Mouse (Mus musculus) hindbrain, embryonic 10.5 days (tissue): Measurements from ENCODE around the gene Map2k4. TPM values are rescaled to one million over a fixed set of nuclear protein-coding genes. Genes with fewer than 3 reads are reported as not detected.

Experiments
- DNase-seq: peaks from one replicate; pipeline ENCODE4 v3.0.0-alpha.2; 2017; ENCODE audit warnings: low spot score
- H3K27ac ChIP-seq: fragments of 300-500 bp; sonication (generic); 2 replicates; pipeline ENCODE4 v1.5.1; 2016; ENCODE audit warnings: mild to moderate bottlenecking, moderate library complexity
- H3K27me3 ChIP-seq: fragments of 300-500 bp; sonication (generic); 2 replicates; pipeline ENCODE4 v1.6.1; 2016; ENCODE audit warnings: mild to moderate bottlenecking; ENCODE audit not compliant: poor library complexity, insufficient read depth, severe bottlenecking
- H3K36me3 ChIP-seq: fragments of 300-500 bp; sonication (generic); 2 replicates; pipeline ENCODE4 v1.6.1; 2016; ENCODE audit warnings: mild to moderate bottlenecking, moderate library complexity
- H3K4me1 ChIP-seq: fragments of 300-500 bp; sonication (generic); replicated peaks from 2 replicates; pipeline ENCODE4 v1.6.1; 2016; ENCODE audit warnings: mild to moderate bottlenecking
- H3K4me3 ChIP-seq: fragments of 300-500 bp; sonication (generic); 2 replicates; pipeline ENCODE4 v1.5.1; 2016; ENCODE audit warnings: mild to moderate bottlenecking, moderate library complexity
- H3K9me3 ChIP-seq: fragments of 300-500 bp; sonication (generic); 2 replicates; pipeline ENCODE4 v1.6.1; 2016; ENCODE audit warnings: mild to moderate bottlenecking, moderate library complexity
- WGBS: fragments of 180-500 bp; shearing (Covaris S2); methylation state at CpG from one replicate; pipeline ENCODE4 v1.1.7; 2016; 5-methylcytosine and 5-hydroxymethylcytosine counted together
- polyA plus RNA-seq: library from polyadenylated mRNA; unstranded; fragments of >200 nt; fragmentation: Nextera tagmentation; extraction: Ambion mirVana; gene quantifications from 2 replicates; pipeline ENCODE4 v1.2.1, GENCODE M21; 2016

Gene Map2k4
- polyA plus RNA-seq, 1 experiment from 2014 or later: 57.5 TPM

- DNase-seq: no peak
- no peaks in the 10 kb centered on the region for H3K4me1 ChIP-seq
Observed at GRCm38 (mm10) chr11:65768445-65768844, 19.7 kb downstream of the Map2k4 start.

DNA sequence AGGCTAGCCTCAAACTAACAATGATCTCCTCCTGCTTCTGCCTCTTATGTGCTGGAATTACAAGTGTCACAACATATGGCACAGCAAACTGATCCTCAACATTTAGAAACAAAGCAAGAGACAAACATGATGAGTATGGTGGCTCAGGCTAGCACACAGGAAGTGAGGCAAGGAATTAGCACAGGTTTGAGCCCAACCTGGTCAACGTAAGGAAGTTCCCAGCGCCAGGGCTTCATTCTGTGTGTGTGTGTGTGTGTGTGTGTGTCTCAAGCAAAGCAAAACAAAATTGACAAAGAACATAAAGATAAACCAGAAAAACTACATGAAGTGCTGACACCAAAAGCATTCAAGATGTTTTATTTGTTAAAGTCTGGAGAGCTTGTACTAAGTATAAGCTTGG lies 27.2 kb downstream of the Map2k4 start:
- no peaks in the 10 kb centered on the region for H3K9me3 ChIP-seq
- H3K4me3 ChIP-seq: no peak overlapping the region
- H3K27ac ChIP-seq: no peak overlapping the region
- H3K4me1 ChIP-seq: no peaks in the 10 kb centered on the region
- H3K36me3 ChIP-seq: no peaks in the 10 kb centered on the region
- no peaks in the 10 kb centered on the region for H3K27me3 ChIP-seq
- DNase-seq: no peak
- WGBS: 95% methylated on average over 2 of the region's 2 CpGs

More at GRCm38 (mm10) chr11:65768445-65768844, 19.7 kb downstream of the Map2k4 start:
- no peak overlapping the region for H3K27ac ChIP-seq
- no peaks in the 10 kb centered on the region for H3K27me3 ChIP-seq
- H3K36me3 ChIP-seq: no peaks in the 10 kb centered on the region
- no peaks in the 10 kb centered on the region for H3K9me3 ChIP-seq
- no peak overlapping the region for H3K4me3 ChIP-seq

DNA sequence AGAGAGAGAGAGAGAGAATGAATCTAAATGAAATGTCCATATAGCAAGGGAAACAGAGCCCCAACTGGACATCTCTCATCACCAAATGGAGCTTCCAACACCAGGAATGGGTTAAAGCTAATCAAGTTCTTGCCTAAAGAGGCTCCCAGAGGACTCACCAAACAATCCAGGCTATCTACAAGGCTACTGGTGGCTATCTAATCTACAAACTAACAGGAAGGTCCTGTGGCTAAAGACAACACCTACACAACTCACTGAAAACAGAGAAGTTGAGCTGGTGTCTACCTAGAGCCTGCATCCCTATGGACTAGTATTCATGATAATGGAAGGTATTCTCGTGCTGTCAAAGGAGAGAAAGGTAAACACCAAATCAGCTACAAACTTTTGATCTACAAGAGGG lies 28.7 kb downstream of the Map2k4 start:
- Histone ChIP-seq H3K4me1 (no peaks in the 10 kb centered on the region), H3K4me3 (no peak overlapping the region), H3K27ac (no peak overlapping the region), H3K9me3 (no peaks in the 10 kb centered on the region), H3K27me3 (no peaks in the 10 kb centered on the region), H3K36me3 (peaks cover 4% of the 10 kb centered on the region)
- no peak for DNase-seq
- 86% methylated on average over 1 of the region's 1 CpGs for WGBS

- H3K4me1 ChIP-seq: no peaks in the 10 kb centered on the region
- H3K9me3 ChIP-seq: no peaks in the 10 kb centered on the region
- peaks cover 11% of the 10 kb centered on the region for H3K36me3 ChIP-seq
- DNase-seq: no peak
- H3K4me3 ChIP-seq: no peak overlapping the region
- H3K27me3 ChIP-seq: no peaks in the 10 kb centered on the region
- WGBS: 93% methylated on average over 4 of the region's 4 CpGs
- H3K27ac ChIP-seq: no peak overlapping the region
Observed at GRCm38 (mm10) chr11:65754161-65754560, 33.9 kb downstream of the Map2k4 start.

- WGBS: 94% methylated on average over 2 of the region's 2 CpGs
Observed at GRCm38 (mm10) chr11:65753593-65753992, 34.5 kb downstream of the Map2k4 start.

DNA sequence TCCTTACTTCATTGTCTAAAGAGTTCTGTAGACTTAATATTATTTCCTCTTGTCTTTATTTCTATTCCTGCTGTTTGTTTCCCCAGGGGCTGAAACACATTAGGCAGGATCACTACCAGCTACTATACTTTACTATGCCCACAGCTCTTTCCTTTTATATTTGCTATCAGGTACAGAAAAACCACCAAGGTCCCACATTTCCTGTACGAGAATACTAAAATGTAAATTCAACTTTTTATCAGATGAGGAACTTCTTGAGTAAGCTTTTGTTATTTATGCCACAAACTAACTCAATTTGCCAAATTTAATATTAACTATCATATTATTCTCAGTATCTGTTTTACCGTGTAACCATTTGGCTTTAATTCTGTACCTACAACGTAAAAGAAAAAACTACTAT lies 37.6 kb downstream of the Map2k4 start:
- DNase-seq: no peak
- peaks cover 14% of the 10 kb centered on the region for H3K36me3 ChIP-seq
- H3K4me3 ChIP-seq: no peak overlapping the region
- H3K4me1 ChIP-seq: no peaks in the 10 kb centered on the region
- WGBS: 96% methylated on average over 3 of the region's 3 CpGs
- H3K9me3 ChIP-seq: no peaks in the 10 kb centered on the region
- no peak overlapping the region for H3K27ac ChIP-seq
- H3K27me3 ChIP-seq: no peaks in the 10 kb centered on the region

More at GRCm38 (mm10) chr11:65753593-65753992, 34.5 kb downstream of the Map2k4 start:
- no peaks in the 10 kb centered on the region for H3K27me3 ChIP-seq
- H3K4me1 ChIP-seq: no peaks in the 10 kb centered on the region
- H3K27ac ChIP-seq: no peak overlapping the region
- H3K9me3 ChIP-seq: no peaks in the 10 kb centered on the region
- H3K4me3 ChIP-seq: no peak overlapping the region
- peaks cover 11% of the 10 kb centered on the region for H3K36me3 ChIP-seq
- no peak for DNase-seq

DNA sequence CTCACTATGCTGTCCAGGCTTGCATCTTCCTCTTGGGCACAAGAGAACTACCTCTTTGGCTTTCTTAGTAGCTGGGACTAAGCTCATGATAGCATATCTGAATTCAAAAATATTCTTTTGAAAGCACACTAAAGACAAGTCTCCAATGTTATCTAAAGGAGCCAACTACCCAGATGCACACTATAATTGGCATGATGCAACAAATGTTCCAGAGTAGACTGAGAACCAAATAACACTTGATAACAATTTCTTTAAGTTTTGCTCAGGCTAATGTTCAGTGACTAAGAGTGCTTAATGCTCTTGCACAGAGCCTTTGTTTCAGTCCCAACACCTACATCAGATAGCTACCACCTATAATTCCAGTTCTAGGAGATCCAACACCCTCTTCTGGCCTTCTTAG lies 40.7 kb downstream of the Map2k4 start:
- Histone ChIP-seq H3K36me3 (peaks cover 7% of the 10 kb centered on the region), H3K4me3 (no peak overlapping the region), H3K4me1 (no peaks in the 10 kb centered on the region), H3K27me3 (no peaks in the 10 kb centered on the region), H3K9me3 (no peaks in the 10 kb centered on the region), H3K27ac (no peak overlapping the region)
- DNase-seq: no peak

DNA sequence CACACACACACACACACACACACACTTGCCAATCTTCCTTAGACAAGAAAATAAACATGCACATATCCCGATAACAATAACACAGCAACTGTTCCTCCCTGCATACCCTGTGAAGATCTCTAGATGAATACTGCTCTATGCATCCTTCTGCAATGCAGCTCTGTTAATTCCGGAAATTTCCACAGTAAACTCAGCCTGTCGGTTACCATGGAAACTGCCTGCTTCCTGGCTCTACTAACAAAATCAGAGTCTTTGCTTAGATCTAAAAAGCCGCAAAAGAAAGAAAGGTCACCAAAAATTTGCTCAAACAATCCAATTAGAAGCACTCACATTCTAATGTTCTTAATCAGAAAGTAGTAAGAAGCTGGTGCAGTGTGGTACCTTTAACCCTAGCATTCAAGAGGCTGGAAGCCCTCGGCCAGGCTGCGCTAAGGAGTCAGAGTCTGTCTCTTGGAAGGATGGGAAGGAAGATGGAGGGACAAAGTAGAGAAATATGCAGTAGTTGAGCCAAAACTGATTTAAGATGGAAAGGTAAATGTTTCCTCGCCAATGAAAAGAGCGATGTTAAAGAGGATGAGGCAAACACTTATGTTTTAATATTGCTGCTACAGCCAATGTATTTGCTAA lies 42.3 kb downstream of the Map2k4 start:
- Histone ChIP-seq H3K36me3 (peaks cover 7% of the 10 kb centered on the region), H3K27me3 (no peaks in the 10 kb centered on the region), H3K9me3 (no peaks in the 10 kb centered on the region), H3K4me1 (no peaks in the 10 kb centered on the region), H3K4me3 (no peak overlapping the region), H3K27ac (no peak overlapping the region)
- no peak for DNase-seq
- WGBS: 87% methylated on average over 8 of the region's 8 CpGs

GRCm38 (mm10) chr11:65743866-65744265 lies 44.2 kb downstream of the Map2k4 start:
- H3K4me1 ChIP-seq: no peaks in the 10 kb centered on the region
- no peaks in the 10 kb centered on the region for H3K9me3 ChIP-seq
- no peaks in the 10 kb centered on the region for H3K27me3 ChIP-seq
- H3K4me3 ChIP-seq: no peak overlapping the region
- 93% methylated on average over 3 of the region's 3 CpGs for WGBS
- H3K36me3 ChIP-seq: peaks cover 7% of the 10 kb centered on the region; the same call in 1 of the 2 replicates
- no peak for DNase-seq
- no peak overlapping the region for H3K27ac ChIP-seq

GRCm38 (mm10) chr11:65740811-65741210 lies 47.3 kb downstream of the Map2k4 start:
- Histone ChIP-seq H3K4me3 (no peak overlapping the region), H3K27me3 (no peaks in the 10 kb centered on the region), H3K9me3 (no peaks in the 10 kb centered on the region), H3K4me1 (no peaks in the 10 kb centered on the region), H3K36me3 (0 out of 2 replicates have a peak, but pooled peaks cover 4% of the 10 kb centered on the region), H3K27ac (no peak overlapping the region)
- WGBS: 92% methylated on average over 5 of the region's 5 CpGs
- no peak for DNase-seq

DNA sequence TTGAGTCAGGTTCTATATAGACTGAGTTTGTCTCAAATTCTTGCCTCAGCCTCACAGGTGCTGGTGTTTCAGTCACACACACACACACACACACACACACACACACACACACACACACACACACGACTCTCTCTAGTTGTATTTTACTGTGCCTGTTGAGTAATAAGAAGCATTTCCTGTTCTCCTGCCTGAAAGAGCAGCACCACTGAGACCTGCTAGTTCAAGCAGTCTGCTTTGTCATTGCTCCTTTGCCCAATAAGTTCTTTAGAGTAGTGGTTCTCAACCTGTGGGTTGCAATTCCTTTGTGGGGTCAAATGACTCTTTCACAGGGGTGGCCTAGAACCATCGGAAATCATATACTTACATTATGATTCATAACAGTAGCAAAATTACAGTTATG lies 47.7 kb downstream of the Map2k4 start:
- 0 out of 2 replicates have a peak, but pooled peaks cover 4% of the 10 kb centered on the region for H3K36me3 ChIP-seq
- no peak for DNase-seq
- H3K4me3 ChIP-seq: no peak overlapping the region
- H3K27ac ChIP-seq: no peak overlapping the region
- H3K4me1 ChIP-seq: no peaks in the 10 kb centered on the region
- no peaks in the 10 kb centered on the region for H3K9me3 ChIP-seq
- 88% methylated on average over 2 of the region's 2 CpGs for WGBS
- no peaks in the 10 kb centered on the region for H3K27me3 ChIP-seq

GRCm38 (mm10) chr11:65739880-65740279 lies 48.2 kb downstream of the Map2k4 start:
- Histone ChIP-seq H3K36me3 (peaks cover 6% of the 10 kb centered on the region; the same call in 1 of the 2 replicates), H3K27ac (no peak overlapping the region), H3K4me1 (no peaks in the 10 kb centered on the region), H3K9me3 (no peaks in the 10 kb centered on the region), H3K27me3 (no peaks in the 10 kb centered on the region), H3K4me3 (no peak overlapping the region)
- DNase-seq: no peak

DNA sequence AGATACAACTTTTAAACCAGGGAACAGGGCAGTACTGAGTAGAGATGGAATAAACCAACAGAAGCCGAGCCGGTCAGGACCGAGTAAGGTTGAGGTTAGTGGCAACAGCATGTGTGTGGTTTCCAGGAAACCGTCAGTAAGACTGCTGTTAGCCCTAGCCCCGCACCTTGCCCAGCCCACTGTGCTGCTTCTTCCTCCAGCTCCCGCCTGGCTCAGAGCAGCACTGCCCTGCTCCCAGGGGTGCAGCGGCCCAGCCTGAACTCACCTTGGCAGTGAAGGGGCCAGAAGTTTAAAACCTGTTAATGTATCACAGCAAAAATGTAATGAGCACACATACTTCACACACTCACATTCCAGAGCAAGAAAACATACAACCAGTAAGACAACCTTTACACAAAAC lies 53.4 kb downstream of the Map2k4 start:
- no peaks in the 10 kb centered on the region for H3K27me3 ChIP-seq
- H3K4me1 ChIP-seq: no peaks in the 10 kb centered on the region
- H3K36me3 ChIP-seq: peaks cover 18% of the 10 kb centered on the region
- H3K4me3 ChIP-seq: no peak overlapping the region
- H3K27ac ChIP-seq: no peak overlapping the region
- WGBS: 85% methylated on average over 7 of the region's 7 CpGs
- no peak for DNase-seq
- no peaks in the 10 kb centered on the region for H3K9me3 ChIP-seq
